Mouse (Mus musculus) limb, embryonic 15.5 days (tissue): ENCODE results near the gene Rbmxl2. TPM values are rescaled to one million over a fixed set of nuclear protein-coding genes. Genes with fewer than 3 reads are reported as not detected.

Experiments
- ATAC-seq: fragments of 200-750 bp; cut with Nextera tagmentation; 2 replicates; pipeline ENCODE4 v1.8.0; 2017; ENCODE audit warnings: low read depth, moderate TSS enrichment; ENCODE audit not compliant: insufficient number of reproducible peaks, low FRiP score, low TSS enrichment
- H3K27ac ChIP-seq: fragments of 300-500 bp; sonication (generic); 2 replicates; pipeline ENCODE4 v1.5.1; 2015; ENCODE audit warnings: moderate library complexity, mild to moderate bottlenecking, inconsistent platforms
- H3K27me3 ChIP-seq: fragments of 300-500 bp; sonication (generic); 2 replicates; pipeline ENCODE4 v1.6.1; 2015; ENCODE audit warnings: inconsistent platforms
- H3K36me3 ChIP-seq: fragments of 300-500 bp; sonication (generic); 2 replicates; pipeline ENCODE4 v1.6.1; 2015; ENCODE audit warnings: inconsistent platforms
- H3K4me1 ChIP-seq: fragments of 300-500 bp; sonication (generic); 2 replicates; pipeline ENCODE4 v1.6.1; 2015; ENCODE audit warnings: inconsistent platforms
- H3K4me2 ChIP-seq: fragments of 300-500 bp; sonication (generic); 2 replicates; pipeline ENCODE4 v1.6.1; 2015; ENCODE audit warnings: mild to moderate bottlenecking, inconsistent platforms
- H3K4me3 ChIP-seq: fragments of 300-500 bp; sonication (generic); 2 replicates; pipeline ENCODE4 v1.5.1; 2015; ENCODE audit warnings: mild to moderate bottlenecking, inconsistent platforms
- H3K9ac ChIP-seq: fragments of 300-500 bp; sonication (generic); 2 replicates; pipeline ENCODE4 v1.6.1; 2015; ENCODE audit warnings: inconsistent platforms
- H3K9me3 ChIP-seq: fragments of 300-500 bp; sonication (generic); 2 replicates; pipeline ENCODE4 v1.6.1; 2016; ENCODE audit warnings: inconsistent platforms
- WGBS: fragments of 180-500 bp; shearing (Covaris S2); methylation state at CpG from one replicate; pipeline ENCODE4 v1.1.7; 2015; 5-methylcytosine and 5-hydroxymethylcytosine counted together
- polyA plus RNA-seq: library from polyadenylated mRNA; unstranded; fragments of >200 nt; fragmentation: Nextera tagmentation; extraction: Ambion mirVana; gene quantifications from 2 replicates; pipeline ENCODE4 v1.2.1, GENCODE M21; 2015

The Rbmxl2 gene
- polyA plus RNA-seq, 1 experiment from 2014 or later, result not detected

GRCm38 (mm10) chr7:107253355-107253754 is 44.1 kb downstream of the Rbmxl2 start:
- no peak for ATAC-seq
- no peak overlapping the region for H3K4me3 ChIP-seq
- no peaks in the 10 kb centered on the region for H3K36me3 ChIP-seq
- no peaks in the 10 kb centered on the region for H3K27me3 ChIP-seq
- H3K9me3 ChIP-seq, result no peaks in the 10 kb centered on the region
- H3K9ac ChIP-seq, result no peak overlapping the region
- H3K4me1 ChIP-seq, result no peaks in the 10 kb centered on the region
- WGBS, result 85% methylated on average over 3 of the region's 3 CpGs
- H3K27ac ChIP-seq, result no peak overlapping the region
- H3K4me2 ChIP-seq, result no peak overlapping the region

GRCm38 (mm10) chr7:107259936-107260335 is 50.7 kb downstream of the Rbmxl2 start:
- Histone ChIP-seq H3K9me3 (no peaks in the 10 kb centered on the region), H3K4me1 (no peaks in the 10 kb centered on the region), H3K27ac (no peak overlapping the region), H3K36me3 (no peaks in the 10 kb centered on the region), H3K9ac (no peak overlapping the region), H3K4me3 (no peak overlapping the region), H3K4me2 (no peak overlapping the region), H3K27me3 (no peaks in the 10 kb centered on the region)
- 63% methylated on average over 5 of the region's 5 CpGs for WGBS
- no peak for ATAC-seq

Other genes starting within 250 kb of the Rbmxl2 start
- gene Olfr6, start 245.5 kb upstream of the Rbmxl2 start, polyA plus RNA-seq, result not detected in 2 replicates
- not detected in 2 replicates for gene Olfr711, start 234.0 kb upstream of the Rbmxl2 start, polyA plus RNA-seq
- not detected in 2 replicates for gene Olfr2, start 203.4 kb upstream of the Rbmxl2 start, polyA plus RNA-seq
- not detected in 2 replicates for gene Olfr713, start 178.3 kb upstream of the Rbmxl2 start, polyA plus RNA-seq
- not detected in 2 replicates for gene Olfr714, start 138.5 kb upstream of the Rbmxl2 start, polyA plus RNA-seq
- gene Olfr17, start 116.2 kb upstream of the Rbmxl2 start, polyA plus RNA-seq, result not detected in 2 replicates
- not detected in 2 replicates for gene Olfr715b, start 99.1 kb upstream of the Rbmxl2 start, polyA plus RNA-seq
- gene Olfr715, start 78.4 kb upstream of the Rbmxl2 start, polyA plus RNA-seq, result not detected in 2 replicates
- gene Olfr716, start 71.1 kb upstream of the Rbmxl2 start, polyA plus RNA-seq, result not detected in 2 replicates
- not detected in 2 replicates for gene Nlrp14, start 42.5 kb upstream of the Rbmxl2 start, polyA plus RNA-seq
- gene Syt9, start 161.3 kb downstream of the Rbmxl2 start, polyA plus RNA-seq, result 2.7 and 3.2 TPM in 2 replicates